Mouse (Mus musculus): ENCODE results near the gene Vac14.

Gene Vac14

GRCm38 (mm10) chr8:110749500-110750170 lies 131.2 kb downstream of the Vac14 start:
- DNase-seq (ENCODE audit: low spot score), result peak; percentile 72

GRCm38 (mm10) chr8:110750269-110750668 lies 131.9 kb downstream of the Vac14 start:
- no peak for DNase-seq (ENCODE audit: low spot score)

- no peak for DNase-seq (ENCODE audit: low spot score)
Observed at GRCm38 (mm10) chr8:110751490-110751889, 133.1 kb downstream of the Vac14 start.

- no peak for DNase-seq (ENCODE audit: low spot score)
Observed at GRCm38 (mm10) chr8:110754713-110755112, 136.3 kb downstream of the Vac14 start.

GRCm38 (mm10) chr8:110755511-110756170 lies 137.3 kb downstream of the Vac14 start:
- DNase-seq (ENCODE audit: low spot score), result no peak

- DNase-seq (ENCODE audit: low spot score), result no peak
Observed at GRCm38 (mm10) chr8:110756196-110756595, 137.8 kb downstream of the Vac14 start.

- no peak for DNase-seq (ENCODE audit: low spot score)
Observed at GRCm38 (mm10) chr8:110760280-110760940, 142.0 kb downstream of the Vac14 start.

- no peak for DNase-seq (ENCODE audit: low spot score)
Observed at GRCm38 (mm10) chr8:110761185-110761584, 142.8 kb downstream of the Vac14 start.

- no peak for DNase-seq (ENCODE audit: low spot score)
Observed at GRCm38 (mm10) chr8:110761988-110762387, 143.6 kb downstream of the Vac14 start.

- no peak for DNase-seq (ENCODE audit: low spot score)
Observed at GRCm38 (mm10) chr8:110764671-110765070, 146.3 kb downstream of the Vac14 start.

GRCm38 (mm10) chr8:110767261-110767660 lies 148.9 kb downstream of the Vac14 start:
- DNase-seq (ENCODE audit: low spot score), result no peak
